Mouse (Mus musculus) midbrain, postnatal 0 days (tissue): ENCODE measurements around the gene Nr0b2. TPM values are rescaled to one million over a fixed set of nuclear protein-coding genes. Genes with fewer than 3 reads are reported as not detected.

Source experiments
- ATAC-seq: fragments of 200-750 bp; cut with Nextera tagmentation; 2 replicates; pipeline ENCODE4 v1.8.0; 2017; ENCODE audit warnings: moderate number of reproducible peaks, mild to moderate bottlenecking, moderate TSS enrichment, moderate library complexity; ENCODE audit not compliant: low FRiP score
- DNase-seq: peaks from one replicate; pipeline ENCODE4 v3.0.0-alpha.2; 2015; ENCODE audit warnings: low spot score
- H3K27ac ChIP-seq: fragments of 300-500 bp; sonication (generic); 2 replicates; pipeline ENCODE4 v1.5.1; 2014; ENCODE audit warnings: low read depth, mild to moderate bottlenecking, low read length, mixed read lengths
- H3K27me3 ChIP-seq: fragments of 300-500 bp; sonication (generic); 2 replicates; pipeline ENCODE4 v1.6.1; 2014; ENCODE audit warnings: low read length, control low read depth, mixed read lengths; ENCODE audit not compliant: insufficient read depth
- H3K36me3 ChIP-seq: fragments of 300-500 bp; sonication (generic); 2 replicates; pipeline ENCODE4 v1.6.1; 2014; ENCODE audit warnings: low read length, control low read depth, mixed read lengths; ENCODE audit not compliant: insufficient read depth
- H3K4me1 ChIP-seq: fragments of 300-500 bp; sonication (generic); 2 replicates; pipeline ENCODE4 v1.6.1; 2014; ENCODE audit warnings: mild to moderate bottlenecking, control low read depth, antibody characterized with exemption, low read length, mixed read lengths; ENCODE audit not compliant: insufficient read depth
- H3K4me2 ChIP-seq: fragments of 300-500 bp; sonication (generic); 2 replicates; pipeline ENCODE4 v1.6.1; 2014; ENCODE audit warnings: low read depth, mild to moderate bottlenecking, low read length, mixed read lengths; ENCODE audit not compliant: poor library complexity, severe bottlenecking
- H3K4me3 ChIP-seq: fragments of 300-500 bp; sonication (generic); 2 replicates; pipeline ENCODE4 v1.5.1; 2014; ENCODE audit warnings: low read depth, mild to moderate bottlenecking, low read length, moderate library complexity
- H3K9ac ChIP-seq: fragments of 300-500 bp; sonication (generic); replicated peaks from 2 replicates; pipeline ENCODE4 v1.6.1; 2014; ENCODE audit warnings: mild to moderate bottlenecking, low read length, moderate library complexity, mixed read lengths; ENCODE audit not compliant: poor library complexity, severe bottlenecking
- H3K9me3 ChIP-seq: fragments of 300-500 bp; sonication (generic); 2 replicates; pipeline ENCODE4 v1.6.1; 2016; ENCODE audit warnings: low read length, control low read depth
- CTCF ChIP-seq: IDR thresholded peaks from 2 replicates; pipeline ENCODE4 v1.5.1; 2016; ENCODE audit warnings: antibody characterized with exemption, mild to moderate bottlenecking
- WGBS: fragments of 180-500 bp; shearing (Covaris S2); extraction: QIAGEN DNeasy Blood & Tissue Kit; methylation state at CpG from one replicate; pipeline ENCODE4 v1.1.7; 2014; 5-methylcytosine and 5-hydroxymethylcytosine counted together
- polyA plus RNA-seq: library from polyadenylated mRNA; unstranded; fragments of >200 nt; fragmentation: Nextera tagmentation; extraction: Ambion mirVana; gene quantifications from 2 replicates; pipeline ENCODE4 v1.2.1, GENCODE M21; 2015
- total RNA-seq: library from RNA; depleted of rRNA; stranded (reverse); fragments of >200 nt; gene quantifications from 2 replicates; pipeline ENCODE4 v1.2.3, GENCODE M21; 2014

Nr0b2 gene
- total and polyA plus RNA-seq, 2 experiments from 2014 or later, result not detected

DNA sequence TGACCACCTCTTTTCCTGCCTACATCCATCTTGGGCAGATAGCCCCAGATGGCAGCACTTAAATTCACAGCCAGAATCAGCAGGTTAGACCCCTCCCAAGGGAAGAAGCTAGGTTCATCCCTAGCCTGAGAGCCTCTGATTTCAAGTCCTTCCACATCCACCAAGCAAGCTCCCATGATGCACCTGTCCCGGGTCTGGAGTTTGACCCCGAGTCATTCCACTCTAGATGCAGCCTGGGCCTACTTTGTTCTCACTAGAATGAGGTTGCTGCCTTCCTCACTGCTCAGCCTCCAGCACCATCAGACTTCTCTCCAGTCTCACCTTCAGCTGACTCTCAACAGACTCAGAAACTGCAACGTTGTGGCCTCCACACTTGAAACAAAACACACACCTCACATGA, 17.1 kb upstream of the Nr0b2 start:
- 90% methylated on average over 3 of the region's 3 CpGs for WGBS
- no peak for DNase-seq
- no peak for TF ChIP-seq CTCF
- Histone ChIP-seq H3K27me3 (no peaks in the 10 kb centered on the region), H3K9me3 (no peaks in the 10 kb centered on the region), H3K36me3 (peaks cover 60% of the 10 kb centered on the region), H3K4me2 (no peak overlapping the region), H3K4me3 (no peak overlapping the region), H3K4me1 (no peaks in the 10 kb centered on the region), H3K9ac (no peak overlapping the region), H3K27ac (no peak overlapping the region)
- no peak for ATAC-seq

DNA sequence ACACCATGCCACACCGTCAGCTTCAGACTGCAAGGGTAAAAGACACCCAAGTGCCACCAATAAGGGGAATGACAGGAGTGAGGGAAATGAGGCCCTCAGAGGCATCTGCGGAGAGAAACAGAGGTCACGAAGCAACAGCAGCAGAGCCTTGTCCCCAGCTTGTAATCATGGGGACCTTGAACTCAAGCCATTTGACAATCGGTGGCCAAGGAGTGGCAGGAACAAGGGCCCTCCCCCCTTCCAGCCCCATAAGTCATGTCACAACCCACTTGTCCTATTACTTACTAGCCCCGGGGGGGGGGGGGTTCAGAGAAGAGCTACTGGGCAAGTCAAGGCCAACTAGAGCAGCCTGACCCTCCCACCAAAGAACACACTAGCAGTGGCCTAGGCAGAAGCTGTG, 16.5 kb upstream of the Nr0b2 start:
- WGBS, result 91% methylated on average over 5 of the region's 5 CpGs
- H3K27ac ChIP-seq, result no peak overlapping the region
- ATAC-seq (no peak), DNase-seq (no peak)
- H3K4me3 ChIP-seq, result no peak overlapping the region
- no peak overlapping the region for H3K4me2 ChIP-seq
- H3K27me3 ChIP-seq, result no peaks in the 10 kb centered on the region
- H3K9me3 ChIP-seq, result no peaks in the 10 kb centered on the region
- no peaks in the 10 kb centered on the region for H3K4me1 ChIP-seq
- TF ChIP-seq CTCF, result no peak
- peaks cover 55% of the 10 kb centered on the region for H3K36me3 ChIP-seq
- no peak overlapping the region for H3K9ac ChIP-seq

- peak; percentile 98 for ATAC-seq
- Histone ChIP-seq H3K9me3 (no peaks in the 10 kb centered on the region), H3K27me3 (no peaks in the 10 kb centered on the region), H3K4me3 (peak within 1 kb of the TSS; percentile 81), H3K9ac (peak within 1 kb of the TSS; percentile 57), H3K4me1 (no peaks in the 10 kb centered on the region), H3K36me3 (peaks cover 8% of the 10 kb centered on the region; the same call in 1 of the 2 replicates), H3K4me2 (peak within 1 kb of the TSS; percentile 55), H3K27ac (peak within 1 kb of the TSS; percentile 80)
- DNase-seq, result peak; percentile 98
- 1% methylated on average over 55 of the region's 77 CpGs for WGBS
- TF ChIP-seq CTCF, result no peak
These were observed 7.6 kb upstream of the Nr0b2 start, which contains the start of gene Nudc for GRCm38 (mm10) chr4:133545272-133546231. Nudc (minus strand) TSS chr4:133545996.

DNA sequence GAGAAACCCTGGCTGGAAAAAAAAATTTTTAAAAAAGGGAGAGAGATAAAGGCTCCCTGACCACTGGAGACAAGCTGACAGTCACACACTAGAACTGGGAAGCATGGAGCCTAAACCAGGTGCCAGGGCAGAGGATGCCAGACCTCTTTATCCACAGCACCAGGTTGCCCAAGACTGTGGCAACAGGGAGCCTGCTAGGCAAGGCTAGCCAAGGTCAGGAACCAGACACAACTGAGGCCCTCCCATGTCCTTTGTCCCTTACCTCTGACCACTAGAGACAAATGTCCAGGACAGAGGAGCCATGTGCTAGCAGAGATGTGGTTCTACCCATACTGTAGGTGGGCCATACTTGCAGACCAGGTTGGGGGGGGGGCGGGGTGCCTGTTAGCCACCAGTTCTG, 1.1 kb upstream of the Nr0b2 start:
- Histone ChIP-seq H3K4me2 (no peak overlapping the region), H3K27ac (no peak overlapping the region), H3K27me3 (no peaks in the 10 kb centered on the region), H3K9me3 (no peaks in the 10 kb centered on the region), H3K36me3 (no peaks in the 10 kb centered on the region), H3K4me3 (no peak overlapping the region), H3K9ac (no peak overlapping the region), H3K4me1 (no peaks in the 10 kb centered on the region)
- no peak for DNase-seq
- TF ChIP-seq CTCF, result no peak
- 86% methylated on average over 1 of the region's 1 CpGs for WGBS
- ATAC-seq, result no peak

DNA sequence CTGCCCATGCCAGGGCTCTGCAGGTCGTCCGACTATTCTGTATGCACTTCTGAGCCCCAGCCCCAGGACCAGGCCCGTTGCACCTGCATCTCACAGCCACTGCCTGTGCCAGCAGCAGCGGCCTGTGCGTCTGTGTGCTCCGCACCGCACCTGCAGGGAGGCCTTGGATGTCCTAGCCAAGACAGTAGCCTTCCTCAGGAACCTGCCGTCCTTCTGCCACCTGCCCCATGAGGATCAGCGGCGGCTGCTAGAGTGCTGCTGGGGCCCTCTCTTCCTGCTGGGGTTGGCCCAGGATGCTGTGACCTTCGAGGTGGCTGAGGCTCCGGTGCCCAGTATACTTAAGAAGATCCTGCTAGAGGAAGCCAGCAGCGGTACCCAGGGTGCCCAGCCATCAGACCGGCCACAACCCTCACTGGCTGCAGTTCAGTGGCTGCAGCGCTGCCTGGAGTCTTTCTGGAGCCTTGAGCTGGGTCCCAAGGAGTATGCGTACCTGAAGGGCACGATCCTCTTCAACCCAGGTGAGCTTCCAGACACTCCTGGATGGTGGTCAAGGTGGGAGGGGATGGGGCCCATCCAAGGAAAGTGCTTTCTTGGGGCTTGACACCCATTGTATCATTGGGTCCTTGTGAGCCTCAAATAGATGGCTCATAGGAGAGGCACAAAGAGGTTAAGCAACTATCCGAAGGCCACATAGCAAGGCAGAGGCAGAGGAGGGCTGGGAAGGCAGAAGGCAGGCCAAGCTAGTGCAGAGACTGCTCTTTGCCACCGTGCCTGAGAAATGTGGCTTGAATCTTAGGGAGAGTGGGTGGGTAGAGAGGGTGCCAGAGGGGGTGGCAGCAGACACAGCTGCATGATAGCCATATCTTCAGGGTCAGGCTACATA, 513 bp downstream of the Nr0b2 start:
- Histone ChIP-seq H3K4me1 (no peaks in the 10 kb centered on the region), H3K4me2 (no peak overlapping the region), H3K27me3 (no peaks in the 10 kb centered on the region), H3K4me3 (no peak overlapping the region), H3K27ac (no peak overlapping the region), H3K36me3 (no peaks in the 10 kb centered on the region), H3K9me3 (no peaks in the 10 kb centered on the region), H3K9ac (no peak overlapping the region)
- no peak for TF ChIP-seq CTCF
- DNase-seq (no peak), ATAC-seq (no peak)
- WGBS, result 81% methylated on average over 19 of the region's 19 CpGs
